Mouse (Mus musculus): ENCODE data around the gene Srm. TPM values are rescaled to one million over a fixed set of nuclear protein-coding genes. Genes with fewer than 3 reads are reported as not detected.
A peak's percentile ranks its signal among the peaks of the same experiment; 100 is the strongest.

Gene Srm
- 159 and 160 TPM in 2 replicates for polyA plus RNA-seq (2015; fragmentation: Nextera tagmentation; extraction: Ambion mirVana)

DNA sequence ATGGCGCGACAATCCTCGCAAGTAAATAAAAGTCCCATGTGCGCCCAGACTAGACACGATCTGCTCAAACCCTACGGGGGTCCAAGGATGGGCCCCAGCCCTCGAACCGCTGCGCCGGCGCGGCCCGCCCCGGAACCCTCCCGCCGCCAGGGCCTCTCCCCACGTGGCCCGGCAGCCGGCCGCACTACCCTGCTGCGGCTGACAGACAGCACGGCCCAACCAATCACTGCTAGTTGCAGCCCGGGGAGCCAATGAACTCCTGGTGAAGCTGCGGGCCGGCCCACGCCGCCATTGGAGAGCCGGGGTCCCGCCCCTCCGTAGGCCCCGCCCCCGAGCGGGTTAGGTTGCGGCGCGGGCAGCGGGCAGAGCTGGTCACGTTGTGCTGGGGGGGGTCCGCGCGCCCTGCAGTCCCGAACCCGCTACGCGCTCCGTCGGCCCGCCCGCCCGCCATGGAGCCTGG is at the start of gene Srm:
TSS of gene Srm (plus strand) at position 333 of the 460 bp plus-strand sequence.
- no peaks in the 10 kb centered on the region for H3K27me3 ChIP-seq
- under 1% methylated on average over 30 of the region's 50 CpGs for WGBS
- H3K36me3 ChIP-seq: peaks cover 32% of the 10 kb centered on the region
- H3K4me2 ChIP-seq: peak within 1 kb of the TSS; percentile 87
- H3K27ac ChIP-seq (replicated peaks): peak within 1 kb of the TSS; percentile 82
- H3K4me3 ChIP-seq: peak within 1 kb of the TSS; percentile 90
- H3K9ac ChIP-seq: peak within 1 kb of the TSS; percentile 89
- peaks cover 19% of the 10 kb centered on the region for H3K4me1 ChIP-seq (replicated peaks)
- ATAC-seq (ENCODE audit: low read depth): peak; percentile 99
- no peaks in the 10 kb centered on the region for H3K9me3 ChIP-seq

DNA sequence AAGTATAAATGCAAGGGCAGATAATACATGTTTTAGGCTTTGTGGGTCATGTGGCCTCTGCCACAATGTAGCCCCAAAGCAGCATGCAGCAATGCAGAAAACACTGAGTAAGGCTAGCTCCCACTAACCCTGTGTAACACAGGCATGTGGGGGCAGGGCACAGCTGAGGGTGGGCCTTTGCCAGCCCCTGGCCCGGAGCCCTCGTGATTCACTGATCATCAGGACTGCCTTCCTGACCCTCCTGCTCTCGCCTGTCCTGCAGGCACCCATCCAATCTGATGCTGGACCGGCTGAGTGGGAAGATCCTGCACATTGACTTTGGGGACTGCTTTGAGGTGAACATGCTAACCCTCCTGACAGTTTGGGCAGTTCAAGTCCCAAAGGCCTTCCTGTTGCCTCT is 42.2 kb upstream of the Srm start:
- WGBS: 87% methylated on average over 4 of the region's 4 CpGs
- peaks cover 97% of the 10 kb centered on the region for H3K36me3 ChIP-seq
- ATAC-seq (ENCODE audit: low read depth): no peak

DNA sequence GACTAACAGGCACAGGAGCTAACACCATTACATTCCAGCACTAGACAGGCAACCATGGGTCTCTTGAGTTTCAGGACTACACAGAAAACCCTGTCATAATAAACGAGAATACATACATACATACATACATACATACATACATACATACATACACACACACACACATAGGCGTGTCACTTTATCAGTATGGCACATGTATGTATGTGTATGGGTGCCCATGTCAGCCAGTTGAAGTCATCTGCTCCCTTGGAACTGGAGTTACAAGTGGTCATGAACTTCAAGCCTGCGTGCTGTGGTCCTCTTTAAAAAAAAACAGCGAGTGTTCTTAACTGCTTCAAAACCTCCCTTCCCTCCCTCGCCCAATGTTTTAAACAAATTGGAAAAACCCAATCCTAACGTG is 33.5 kb upstream of the Srm start:
- WGBS: 38% methylated on average over 6 of the region's 6 CpGs
- Histone ChIP-seq H3K4me1 (replicated peaks) (peaks cover 12% of the 10 kb centered on the region), H3K27ac (replicated peaks) (peak overlapping the region; percentile 96), H3K9ac (peak overlapping the region; percentile 94), H3K9me3 (no peaks in the 10 kb centered on the region), H3K27me3 (no peaks in the 10 kb centered on the region), H3K36me3 (peaks cover 74% of the 10 kb centered on the region), H3K4me3 (peak overlapping the region; percentile 75), H3K4me2 (peak overlapping the region; percentile 71)
- peak; percentile 57 for ATAC-seq (ENCODE audit: low read depth)

More for the DNA sequence above, 42.2 kb upstream of the Srm start:
- Histone ChIP-seq H3K4me2 (no peak overlapping the region), H3K4me3 (no peak overlapping the region), H3K27ac (replicated peaks) (no peak overlapping the region), H3K4me1 (replicated peaks) (no peaks in the 10 kb centered on the region), H3K9me3 (no peaks in the 10 kb centered on the region), H3K9ac (no peak overlapping the region), H3K27me3 (no peaks in the 10 kb centered on the region)

DNA sequence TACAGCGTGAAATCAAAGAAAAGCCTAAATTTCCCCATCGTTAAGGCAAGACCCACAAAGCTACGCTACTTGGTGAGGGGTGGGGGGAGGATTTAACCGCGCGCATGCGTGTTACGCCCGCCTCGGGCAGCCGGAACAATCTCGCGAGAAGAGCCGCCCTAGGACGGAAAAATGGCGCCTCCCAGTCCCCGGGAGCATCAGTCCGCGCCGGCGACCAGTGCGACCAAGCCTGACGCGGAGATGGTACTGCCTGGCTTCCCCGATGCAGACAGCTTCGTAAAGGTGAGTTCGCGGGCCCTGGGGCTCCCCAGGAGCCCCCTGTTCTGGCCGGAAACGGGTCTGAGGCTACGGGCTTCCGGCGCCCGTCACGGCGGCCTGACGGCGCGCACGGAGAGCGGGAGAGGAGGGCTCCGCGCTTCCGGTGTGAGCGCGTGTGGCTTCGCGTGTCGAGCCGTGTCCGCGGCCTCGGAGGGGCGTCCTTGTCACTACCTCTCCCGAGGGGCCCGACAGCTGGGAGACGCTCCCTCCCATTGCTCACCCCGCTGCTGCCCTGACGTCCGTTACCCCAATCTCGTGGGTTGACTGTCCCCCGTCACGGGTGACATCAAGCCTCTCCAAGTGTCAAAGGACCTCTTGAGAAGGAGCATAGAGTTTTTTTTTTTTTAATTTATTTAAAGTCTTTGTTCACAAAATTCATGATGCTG is 32.9 kb upstream of the Srm start, which contains the start of gene Exosc10:
TSS of gene Exosc10 (plus strand) at position 133 of the 704 bp plus-strand sequence.
- Histone ChIP-seq H3K27me3 (no peaks in the 10 kb centered on the region), H3K9ac (peak within 1 kb of the TSS; percentile 94), H3K27ac (replicated peaks) (peak within 1 kb of the TSS; percentile 96), H3K4me2 (peak within 1 kb of the TSS; percentile 71), H3K9me3 (no peaks in the 10 kb centered on the region), H3K4me1 (replicated peaks) (peaks cover 12% of the 10 kb centered on the region), H3K36me3 (peaks cover 74% of the 10 kb centered on the region), H3K4me3 (peak within 1 kb of the TSS; percentile 75)
- under 1% methylated on average over 58 of the region's 63 CpGs for WGBS
- peak; percentile 95 for ATAC-seq (ENCODE audit: low read depth)

GRCm38 (mm10) chr4:148562676-148563075 is 28.6 kb upstream of the Srm start:
- peaks cover 78% of the 10 kb centered on the region for H3K36me3 ChIP-seq
- H3K9ac ChIP-seq: no peak overlapping the region
- peaks cover 11% of the 10 kb centered on the region for H3K4me1 ChIP-seq (replicated peaks)
- H3K9me3 ChIP-seq: no peaks in the 10 kb centered on the region
- H3K27me3 ChIP-seq: no peaks in the 10 kb centered on the region
- H3K4me3 ChIP-seq: no peak overlapping the region
- H3K4me2 ChIP-seq: no peak overlapping the region
- 94% methylated on average over 17 of the region's 17 CpGs for WGBS
- ATAC-seq (ENCODE audit: low read depth): no peak
- no peak overlapping the region for H3K27ac ChIP-seq (replicated peaks)

DNA sequence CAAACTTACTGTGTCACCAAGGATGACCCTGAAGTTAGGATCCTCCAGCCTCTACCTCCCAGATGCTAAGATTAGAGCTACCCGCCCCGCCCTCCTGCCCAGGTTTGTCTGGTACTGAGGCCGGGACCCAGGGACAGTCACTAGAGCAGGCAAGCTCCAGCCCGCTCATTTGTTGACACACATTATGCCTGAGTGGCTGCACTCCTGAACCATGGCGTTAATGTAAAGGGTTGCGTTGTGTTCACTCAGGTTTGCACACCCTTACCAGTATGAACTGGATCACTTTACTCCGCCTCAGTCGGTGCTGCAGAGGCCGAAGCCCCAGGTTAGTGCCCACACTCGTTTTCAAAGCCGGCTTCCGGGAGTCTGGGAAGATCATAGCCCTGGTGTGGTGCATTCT is 27.7 kb upstream of the Srm start:
- no peak overlapping the region for H3K4me2 ChIP-seq
- no peak for ATAC-seq (ENCODE audit: low read depth)
- H3K27me3 ChIP-seq: no peaks in the 10 kb centered on the region
- peaks cover 8% of the 10 kb centered on the region for H3K4me1 ChIP-seq (replicated peaks)
- 94% methylated on average over 12 of the region's 12 CpGs for WGBS
- no peak overlapping the region for H3K9ac ChIP-seq
- peaks cover 88% of the 10 kb centered on the region for H3K36me3 ChIP-seq
- no peak overlapping the region for H3K4me3 ChIP-seq
- H3K27ac ChIP-seq (replicated peaks): no peak overlapping the region
- no peaks in the 10 kb centered on the region for H3K9me3 ChIP-seq

- Histone ChIP-seq H3K4me1 (replicated peaks) (no peaks in the 10 kb centered on the region), H3K27me3 (no peaks in the 10 kb centered on the region), H3K27ac (replicated peaks) (no peak overlapping the region), H3K9ac (no peak overlapping the region), H3K9me3 (no peaks in the 10 kb centered on the region), H3K4me2 (no peak overlapping the region), H3K4me3 (no peak overlapping the region), H3K36me3 (peaks cover 98% of the 10 kb centered on the region)
- WGBS: 87% methylated on average over 10 of the region's 10 CpGs
- no peak for ATAC-seq (ENCODE audit: low read depth)
These were observed 21.2 kb upstream of the Srm start for GRCm38 (mm10) chr4:148570138-148570537.

DNA sequence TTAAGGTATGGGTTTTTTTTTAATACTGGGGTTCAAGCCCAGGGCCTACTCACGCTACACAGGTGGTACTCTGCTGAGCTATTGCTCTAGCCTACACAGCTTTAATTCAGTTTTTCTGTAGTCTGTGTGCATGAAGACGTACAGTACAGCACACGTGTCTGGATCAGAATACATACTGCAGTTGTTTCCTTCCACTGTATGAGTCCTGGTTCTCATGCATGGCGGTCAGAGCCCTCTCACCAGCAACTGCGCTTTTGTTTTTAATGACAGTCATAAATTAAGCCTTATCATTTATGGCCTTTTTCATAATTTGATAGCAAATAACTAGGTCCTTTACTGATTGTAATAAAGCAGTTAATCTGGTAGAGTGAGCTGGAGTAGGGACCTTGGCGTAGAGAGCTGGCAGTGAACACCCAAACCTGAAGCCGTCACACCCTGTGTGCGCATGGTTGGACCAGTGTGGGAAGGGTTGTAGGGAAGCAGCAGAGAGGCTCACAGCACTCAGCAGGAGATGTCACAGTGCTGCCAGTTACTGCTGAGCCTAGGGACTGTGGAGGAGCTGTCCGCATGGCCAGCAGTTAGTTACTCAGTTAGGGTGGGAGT is 20.5 kb upstream of the Srm start:
- WGBS: 93% methylated on average over 9 of the region's 9 CpGs

DNA sequence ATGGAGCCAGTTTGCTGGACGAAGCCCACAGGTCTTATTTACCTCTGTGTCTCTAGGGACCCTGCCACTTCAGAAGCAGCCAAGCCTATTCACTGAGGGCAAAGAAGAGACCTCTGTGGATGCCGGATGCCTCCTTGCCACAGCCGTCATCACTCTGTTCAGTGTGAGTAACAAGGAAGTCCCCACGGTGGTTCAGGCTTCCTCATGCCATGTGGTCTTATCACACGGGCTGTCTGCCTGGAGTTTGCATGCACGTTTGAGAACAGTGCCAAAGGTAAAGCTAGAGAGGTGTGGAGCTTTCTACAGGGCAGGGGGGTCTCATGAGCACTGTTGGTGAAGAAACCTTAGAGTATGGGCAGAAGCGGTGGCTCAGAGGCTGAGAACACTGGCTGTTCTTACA is 18.1 kb upstream of the Srm start:
- no peak overlapping the region for H3K4me3 ChIP-seq
- H3K36me3 ChIP-seq: peaks cover 98% of the 10 kb centered on the region
- H3K4me2 ChIP-seq: no peak overlapping the region
- H3K9ac ChIP-seq: no peak overlapping the region
- H3K9me3 ChIP-seq: no peaks in the 10 kb centered on the region
- H3K27ac ChIP-seq (replicated peaks): no peak overlapping the region
- WGBS: 93% methylated on average over 7 of the region's 7 CpGs
- H3K4me1 ChIP-seq (replicated peaks): no peaks in the 10 kb centered on the region
- ATAC-seq (ENCODE audit: low read depth): no peak
- H3K27me3 ChIP-seq: no peaks in the 10 kb centered on the region

More for the DNA sequence above, 20.5 kb upstream of the Srm start:
- Histone ChIP-seq H3K9ac (no peak overlapping the region), H3K9me3 (no peaks in the 10 kb centered on the region), H3K4me1 (replicated peaks) (no peaks in the 10 kb centered on the region), H3K27ac (replicated peaks) (no peak overlapping the region), H3K36me3 (peaks cover 98% of the 10 kb centered on the region), H3K27me3 (no peaks in the 10 kb centered on the region), H3K4me3 (no peak overlapping the region), H3K4me2 (no peak overlapping the region)
- no peak for ATAC-seq (ENCODE audit: low read depth)

DNA sequence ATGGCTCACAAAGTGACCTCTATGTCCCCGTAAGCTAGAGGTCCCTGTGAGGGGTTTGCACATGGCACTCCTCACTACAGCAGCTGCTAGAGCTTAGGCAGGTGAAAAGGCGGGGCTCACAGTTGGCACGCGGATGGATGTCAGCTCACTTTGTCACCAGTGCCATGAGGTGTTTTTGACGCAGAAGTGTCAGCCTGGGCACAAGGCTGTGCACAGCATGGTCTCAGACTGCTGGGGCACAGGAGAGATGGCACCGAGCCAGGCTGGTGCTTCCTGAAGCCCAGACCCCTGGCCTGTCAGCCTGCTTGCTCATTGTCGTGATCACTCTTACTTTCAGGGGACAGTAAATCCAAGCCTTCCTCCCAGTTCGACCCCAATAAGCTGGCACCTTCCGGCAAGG is 10.5 kb upstream of the Srm start:
- H3K27ac ChIP-seq (replicated peaks): no peak overlapping the region
- ATAC-seq (ENCODE audit: low read depth): no peak
- no peaks in the 10 kb centered on the region for H3K4me1 ChIP-seq (replicated peaks)
- H3K4me2 ChIP-seq: no peak overlapping the region
- no peaks in the 10 kb centered on the region for H3K27me3 ChIP-seq
- H3K4me3 ChIP-seq: no peak overlapping the region
- WGBS: 88% methylated on average over 9 of the region's 9 CpGs
- H3K9ac ChIP-seq: no peak overlapping the region
- no peaks in the 10 kb centered on the region for H3K9me3 ChIP-seq
- H3K36me3 ChIP-seq: peaks cover 77% of the 10 kb centered on the region

- Histone ChIP-seq H3K36me3 (peaks cover 71% of the 10 kb centered on the region), H3K4me2 (no peak overlapping the region), H3K27ac (replicated peaks) (no peak overlapping the region), H3K9me3 (no peaks in the 10 kb centered on the region), H3K9ac (no peak overlapping the region), H3K4me1 (replicated peaks) (no peaks in the 10 kb centered on the region), H3K27me3 (no peaks in the 10 kb centered on the region), H3K4me3 (no peak overlapping the region)
- WGBS: 90% methylated on average over 5 of the region's 5 CpGs
- ATAC-seq (ENCODE audit: low read depth): no peak
These were observed 9.9 kb upstream of the Srm start for GRCm38 (mm10) chr4:148581422-148581821.

DNA sequence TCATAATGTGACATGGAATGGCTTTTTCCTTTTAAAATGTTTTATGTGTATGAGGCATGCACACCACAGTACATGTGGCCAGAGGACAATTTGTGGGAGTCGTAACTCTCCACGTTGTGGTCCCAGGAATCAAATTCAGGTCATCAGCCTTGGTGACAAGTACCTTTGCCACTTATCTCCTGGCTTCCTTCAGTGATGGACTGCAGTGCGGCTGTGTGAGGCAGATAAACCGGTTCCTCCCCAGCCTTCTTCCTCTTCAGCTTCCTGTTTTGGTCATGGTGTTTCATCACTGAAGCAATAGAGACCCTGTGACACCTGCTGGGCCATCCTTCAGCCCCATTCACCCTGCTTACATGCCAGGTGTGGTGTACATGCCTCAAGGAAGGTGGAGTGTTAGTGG is 8.0 kb upstream of the Srm start:
- Histone ChIP-seq H3K27me3 (no peaks in the 10 kb centered on the region), H3K9ac (no peak overlapping the region), H3K36me3 (peaks cover 52% of the 10 kb centered on the region), H3K27ac (replicated peaks) (no peak overlapping the region), H3K4me2 (no peak overlapping the region), H3K9me3 (no peaks in the 10 kb centered on the region), H3K4me1 (replicated peaks) (no peaks in the 10 kb centered on the region), H3K4me3 (no peak overlapping the region)
- ATAC-seq (ENCODE audit: low read depth): no peak
- WGBS: 81% methylated on average over 4 of the region's 4 CpGs

All from neural tube, embryonic 13.5 days (tissue).